Mouse (Mus musculus): Measurements from ENCODE around the gene St8sia1.

Gene St8sia1

DNA sequence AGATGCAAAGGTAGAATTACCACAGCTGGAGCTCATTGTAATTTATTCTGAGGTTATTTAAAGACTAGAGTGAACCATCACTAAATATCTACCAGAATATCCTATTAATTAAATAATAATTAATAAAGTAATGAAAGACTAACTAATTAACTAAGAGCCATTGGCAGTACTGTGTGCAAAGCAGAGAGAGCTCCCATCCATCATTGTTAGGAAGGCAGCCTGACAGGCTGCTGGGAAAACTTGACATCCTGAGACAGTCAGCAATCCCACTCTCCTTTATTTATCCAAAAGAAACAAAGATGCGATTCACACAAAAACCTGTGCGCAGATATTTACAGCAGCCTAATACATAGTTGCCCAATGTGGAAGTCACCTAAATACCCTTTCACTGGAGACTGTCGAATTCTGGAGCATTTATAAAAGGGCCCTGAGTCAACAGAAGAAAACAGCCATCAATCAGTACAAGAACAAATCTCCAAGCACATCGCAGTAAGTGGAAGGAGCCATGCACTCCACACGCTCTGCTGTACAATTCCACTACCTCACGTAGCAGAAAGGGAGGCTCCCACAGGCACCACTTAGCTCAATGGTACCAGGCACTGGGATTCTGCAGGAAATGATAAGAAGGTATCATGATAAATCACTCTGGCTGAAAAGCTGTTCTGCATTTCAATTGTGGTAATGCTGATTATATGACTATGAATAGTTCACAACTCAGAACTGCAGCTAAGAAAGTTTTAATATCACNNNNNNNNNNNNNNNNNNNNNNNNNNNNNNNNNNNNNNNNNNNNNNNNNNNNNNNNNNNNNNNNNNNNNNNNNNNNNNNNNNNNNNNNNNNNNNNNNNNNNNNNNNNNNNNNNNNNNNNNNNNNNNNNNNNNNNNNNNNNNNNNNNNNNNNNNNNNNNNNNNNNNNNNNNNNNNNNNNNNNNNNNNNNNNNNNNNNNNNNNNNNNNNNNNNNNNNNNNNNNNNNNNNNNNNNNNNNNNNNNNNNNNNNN, 15.7 kb upstream of the St8sia1 start:
- DNase-seq (ENCODE audit: low spot score in 2 of 2): no peak

DNA sequence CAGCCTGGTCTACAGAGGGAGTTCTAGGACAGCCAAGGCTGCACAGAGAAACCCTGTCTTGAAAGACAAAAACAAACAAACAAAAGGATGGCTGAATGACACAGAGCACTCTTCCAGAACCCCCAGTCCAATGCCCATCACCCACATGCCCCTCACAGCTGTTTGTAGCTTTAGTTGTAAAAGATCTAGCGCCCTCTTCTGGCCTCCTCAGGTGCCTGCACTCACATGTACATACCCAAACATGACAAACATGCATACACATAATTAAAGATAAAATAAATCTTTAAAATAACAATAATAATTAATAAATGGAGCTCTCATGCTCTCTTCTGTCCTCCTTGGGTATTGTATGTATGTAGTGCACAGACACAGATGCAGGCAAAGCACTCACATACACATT, 13.0 kb upstream of the St8sia1 start:
- no peak for DNase-seq (ENCODE audit: low spot score in 2 of 2)

- DNase-seq (ENCODE audit: low spot score in 2 of 2): no peak
Observed at GRCm38 (mm10) chr6:142973289-142973688, 9.0 kb upstream of the St8sia1 start.

DNA sequence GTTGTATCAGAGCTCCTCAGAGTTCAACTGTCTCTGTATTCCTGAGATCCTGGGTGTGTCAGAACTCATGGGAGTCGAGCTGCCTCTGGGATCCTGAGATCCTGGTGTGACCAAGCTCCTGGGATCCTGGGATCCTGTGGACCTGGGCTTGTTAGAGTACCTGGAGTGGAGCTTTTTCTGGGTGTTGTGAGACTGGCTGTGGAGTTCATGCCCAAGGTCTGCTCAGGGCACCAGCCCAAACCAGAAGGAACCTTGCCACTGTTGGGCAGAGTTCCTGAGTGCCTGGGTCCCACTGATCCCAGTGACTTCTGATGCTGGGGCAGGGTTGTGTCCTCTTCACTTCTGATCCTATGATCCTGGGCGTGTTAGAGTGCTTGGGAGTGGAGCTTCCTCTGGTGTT, 8.0 kb upstream of the St8sia1 start:
- no peak for DNase-seq (ENCODE audit: low spot score in 2 of 2)

GRCm38 (mm10) chr6:142967407-142967806, 3.2 kb upstream of the St8sia1 start:
- DNase-seq (ENCODE audit: low spot score in 2 of 2): no peak

DNA sequence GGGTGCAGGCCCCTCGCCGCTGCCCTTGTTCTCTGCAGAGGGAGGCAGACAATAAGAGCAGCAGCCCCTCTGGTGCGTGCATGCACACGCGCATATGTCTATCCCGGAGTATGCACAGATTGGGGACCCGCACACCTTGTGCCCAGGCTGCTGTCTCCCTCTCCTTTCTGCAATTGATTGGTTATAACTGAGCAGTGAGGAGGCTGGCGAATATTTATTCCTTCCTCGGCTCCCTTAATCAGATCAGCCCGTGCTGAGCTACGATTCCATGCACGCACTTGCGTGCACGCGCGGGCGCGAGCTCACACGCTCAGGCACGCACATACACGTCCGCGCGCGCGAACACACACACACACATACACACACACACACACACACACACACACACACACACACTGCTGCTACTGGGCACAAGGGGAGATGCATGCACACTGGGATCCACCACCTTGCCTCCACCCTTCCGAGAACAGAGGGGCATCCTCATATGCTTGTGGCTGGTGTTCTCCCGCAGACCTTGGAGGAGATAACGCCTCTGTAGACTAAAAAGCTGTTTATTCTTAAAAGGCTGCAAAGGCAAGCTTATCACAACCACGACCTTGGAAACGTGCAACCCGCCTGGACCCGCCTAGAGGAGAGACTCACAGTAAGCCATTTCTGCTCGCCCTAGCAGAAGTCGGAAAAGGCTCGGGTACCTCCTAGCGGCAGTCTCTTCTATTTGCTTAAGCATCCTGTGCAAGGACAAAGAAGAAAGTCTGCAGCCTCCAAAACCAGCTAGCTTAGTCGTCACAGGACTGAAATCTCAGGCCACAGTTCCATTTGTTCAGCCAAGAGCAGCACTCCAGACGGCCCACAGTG, 506 bp upstream of the St8sia1 start:
- DNase-seq (ENCODE audit: low spot score in 2 of 2): peak in 1 of 2 experiments; percentile 31

DNA sequence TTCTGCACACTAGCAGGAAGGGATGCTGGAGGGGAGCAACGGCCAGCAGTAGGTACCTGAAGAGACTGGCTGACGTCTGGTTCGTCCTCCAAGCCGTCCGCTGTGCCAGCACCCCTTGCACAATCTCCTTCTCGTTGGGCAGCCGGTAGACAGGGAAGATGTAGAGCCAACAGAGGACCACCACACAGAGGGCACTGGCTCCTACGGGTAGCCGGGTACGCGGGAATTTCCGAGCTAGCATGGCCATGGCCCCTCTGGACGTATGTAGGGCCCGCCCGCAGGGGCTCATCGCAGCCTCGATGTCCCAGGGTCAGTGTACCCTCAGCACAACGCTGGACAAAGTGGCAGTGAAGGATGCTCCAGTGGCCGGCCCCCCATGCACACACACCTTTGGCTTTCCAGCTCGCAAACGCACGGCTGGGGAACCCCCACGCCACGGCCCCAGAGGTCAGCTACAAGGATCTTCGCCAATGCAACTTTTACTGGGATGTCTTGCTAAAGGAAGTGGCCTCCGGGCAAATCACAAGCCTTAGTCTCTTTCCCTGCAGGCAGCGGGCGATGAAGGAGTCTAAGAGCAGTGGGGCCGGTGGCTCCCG, 674 bp downstream of the St8sia1 start:
- no peak for DNase-seq (ENCODE audit: low spot score in 2 of 2)

- DNase-seq (ENCODE audit: low spot score in 2 of 2): no peak
Observed at GRCm38 (mm10) chr6:142962881-142963280, 1.4 kb downstream of the St8sia1 start.

- no peak for DNase-seq (ENCODE audit: low spot score in 2 of 2)
Observed at GRCm38 (mm10) chr6:142962476-142962875, 1.8 kb downstream of the St8sia1 start.

GRCm38 (mm10) chr6:142961721-142962455, 2.4 kb downstream of the St8sia1 start:
- DNase-seq (ENCODE audit: low spot score in 2 of 2): no peak

- no peak for DNase-seq (ENCODE audit: low spot score in 2 of 2)
Observed at GRCm38 (mm10) chr6:142956556-142956955, 7.7 kb downstream of the St8sia1 start.

DNA sequence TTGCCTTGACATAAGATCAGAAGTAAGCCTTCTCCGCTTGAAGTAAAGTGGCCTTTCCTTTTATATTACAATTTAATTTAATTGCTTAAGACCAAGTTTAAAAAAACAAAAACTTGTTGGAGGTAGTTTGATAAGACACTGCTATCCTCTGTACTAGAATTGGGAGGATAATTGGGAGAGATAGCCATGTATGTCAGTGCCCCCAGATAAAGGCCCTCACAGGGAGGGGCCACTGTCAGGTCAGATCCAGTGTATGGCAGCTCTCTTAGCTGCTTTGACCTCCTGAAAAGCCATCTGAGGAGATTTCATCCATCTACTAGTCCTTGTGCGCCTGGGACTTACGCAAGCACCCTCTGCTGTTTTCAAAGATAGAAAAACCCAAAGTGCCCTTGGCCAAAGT, 9.0 kb downstream of the St8sia1 start:
- no peak for DNase-seq (ENCODE audit: low spot score in 2 of 2)

DNA sequence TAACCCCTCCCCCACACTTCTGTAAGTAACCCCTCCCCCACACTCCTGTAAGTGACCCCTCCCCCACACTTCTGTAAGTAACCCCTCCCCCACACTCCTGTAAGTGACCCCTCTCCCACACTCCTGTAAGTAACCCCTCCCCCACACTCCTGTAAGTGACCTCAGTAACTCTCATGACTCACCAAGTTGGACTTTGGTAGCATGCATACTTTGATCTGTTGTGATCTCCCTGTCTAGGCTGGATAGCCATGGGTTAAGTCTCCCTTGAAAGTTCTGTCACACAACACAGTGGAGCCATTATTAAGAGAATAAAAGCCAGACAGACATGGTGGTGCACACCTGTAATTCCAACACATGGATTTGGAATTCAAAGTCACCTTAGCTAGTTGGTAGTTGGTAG, 11.1 kb downstream of the St8sia1 start:
- DNase-seq (ENCODE audit: low spot score in 2 of 2): no peak

- DNase-seq (ENCODE audit: low spot score in 2 of 2): no peak
Observed at GRCm38 (mm10) chr6:142952361-142952954, 11.8 kb downstream of the St8sia1 start.

DNA sequence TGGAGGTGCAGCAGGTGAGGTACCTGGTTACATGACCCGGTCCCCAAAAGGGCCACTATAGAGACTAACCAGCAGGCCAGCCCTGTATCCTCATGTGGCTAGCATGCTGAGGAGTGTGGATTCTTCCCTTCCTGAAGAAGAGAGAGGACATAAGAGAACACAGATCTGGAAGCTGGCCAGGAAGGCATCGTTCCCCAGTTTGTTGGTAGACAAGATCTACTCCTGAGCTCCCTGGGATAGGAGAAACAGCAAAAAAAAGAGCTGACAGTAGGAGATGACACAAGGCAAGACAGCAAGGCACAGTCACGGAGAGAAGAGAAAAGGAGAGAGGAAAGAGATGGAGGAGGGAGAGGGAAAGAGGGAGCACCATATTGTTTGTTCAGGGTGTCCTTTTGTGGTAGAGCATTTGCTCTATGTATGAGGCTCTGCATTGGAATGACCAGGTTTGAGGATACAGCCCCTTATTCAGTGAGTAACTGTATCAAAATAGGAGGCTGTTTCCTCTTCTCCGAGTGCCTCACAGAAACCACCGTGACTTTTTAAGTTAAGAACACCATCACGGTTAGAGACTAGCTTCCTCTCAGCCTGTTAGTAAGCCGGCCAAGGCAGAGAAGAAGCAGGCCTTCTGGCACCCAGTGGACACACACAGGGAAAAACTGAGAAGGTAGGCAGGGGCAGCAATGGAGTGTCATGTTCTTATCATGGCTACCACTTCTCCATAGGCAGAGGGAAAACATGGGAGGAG, 12.5 kb downstream of the St8sia1 start:
- DNase-seq (ENCODE audit: low spot score in 2 of 2): no peak

GRCm38 (mm10) chr6:142950354-142950753, 13.9 kb downstream of the St8sia1 start:
- DNase-seq (ENCODE audit: low spot score in 2 of 2): no peak

- no peak for DNase-seq (ENCODE audit: low spot score in 2 of 2)
Observed at GRCm38 (mm10) chr6:142948955-142949357, 15.3 kb downstream of the St8sia1 start.

DNA sequence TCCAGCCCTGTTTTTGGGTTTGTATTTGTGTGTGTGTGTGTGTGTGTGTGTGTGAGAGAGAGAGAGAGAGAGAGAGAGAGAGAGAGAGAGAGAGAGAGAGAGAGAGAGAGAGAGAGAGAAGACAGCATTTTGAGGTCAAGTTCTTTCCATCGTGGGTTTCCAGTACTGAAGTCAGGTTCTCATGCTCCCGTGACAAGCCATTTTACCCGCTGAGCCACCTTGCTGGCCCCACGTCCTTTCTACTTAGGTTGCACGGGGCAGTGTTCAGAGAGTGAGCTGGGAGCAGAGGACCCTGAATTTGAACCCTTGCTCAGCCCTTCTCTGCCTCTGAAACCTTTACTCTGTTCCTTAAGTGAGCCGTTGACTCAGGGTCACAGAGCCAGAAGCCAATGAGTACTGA, 17.2 kb downstream of the St8sia1 start:
- DNase-seq (ENCODE audit: low spot score in 2 of 2): no peak

DNA sequence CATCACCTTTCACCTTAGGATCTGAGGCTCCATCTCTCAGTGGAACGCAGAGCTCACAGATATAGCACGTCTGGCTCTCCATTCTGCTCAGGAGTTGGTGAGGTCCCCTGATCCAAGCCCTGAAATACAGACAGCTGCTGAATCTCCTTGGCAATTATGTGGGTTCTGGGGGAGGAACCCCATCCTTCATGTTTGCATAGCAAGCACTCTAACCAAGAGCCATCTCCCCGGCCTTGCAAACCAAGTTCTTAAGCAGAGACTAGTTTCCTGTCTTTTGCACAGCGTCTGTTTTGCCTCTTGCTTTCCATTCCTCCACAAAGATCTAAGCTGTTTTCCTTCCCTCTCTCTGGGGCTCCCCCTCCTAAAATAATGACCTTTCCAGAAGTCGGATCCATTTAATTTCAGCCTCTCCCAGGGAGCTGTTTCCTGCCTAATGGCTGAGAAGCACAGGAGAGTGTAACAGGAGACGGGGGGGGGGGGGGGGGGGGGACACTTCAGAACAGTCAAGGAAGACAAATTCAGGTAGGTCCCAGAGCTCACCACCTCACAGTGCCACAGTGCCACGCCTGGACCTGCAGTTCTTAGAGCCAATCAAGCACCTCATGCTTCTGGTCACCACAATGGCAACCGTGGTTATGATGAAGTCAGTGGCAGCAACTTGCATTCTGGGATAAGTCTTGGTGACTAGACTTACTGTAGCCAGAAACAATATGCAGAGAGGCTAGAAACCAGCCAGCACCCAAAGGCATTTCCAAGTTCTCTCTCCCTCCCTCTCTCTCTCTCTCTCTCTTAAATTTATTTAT, 18.0 kb downstream of the St8sia1 start:
- no peak for DNase-seq (ENCODE audit: low spot score in 2 of 2)

- DNase-seq (ENCODE audit: low spot score in 2 of 2): no peak
Observed at GRCm38 (mm10) chr6:142945461-142945860, 18.8 kb downstream of the St8sia1 start.

All from heart, adult 9 months (tissue).